Mouse (Mus musculus) embryonic fibroblast, embryonic 13.5 days (primary cell): ENCODE data around the gene Prkag2.

ENCODE experiments used
- CTCF ChIP-seq: IDR thresholded peaks from 2 replicates; pipeline ENCODE4 v1.5.1; 2011; ENCODE audit warnings: mild to moderate bottlenecking, control low read depth, low read length, moderate library complexity, borderline replicate concordance; ENCODE audit not compliant: insufficient read depth
- POLR2A ChIP-seq: IDR thresholded peaks from 2 replicates; pipeline ENCODE4 v1.6.1; 2011; ENCODE audit warnings: low read depth, mild to moderate bottlenecking, control low read depth, low read length, moderate library complexity

DNA sequence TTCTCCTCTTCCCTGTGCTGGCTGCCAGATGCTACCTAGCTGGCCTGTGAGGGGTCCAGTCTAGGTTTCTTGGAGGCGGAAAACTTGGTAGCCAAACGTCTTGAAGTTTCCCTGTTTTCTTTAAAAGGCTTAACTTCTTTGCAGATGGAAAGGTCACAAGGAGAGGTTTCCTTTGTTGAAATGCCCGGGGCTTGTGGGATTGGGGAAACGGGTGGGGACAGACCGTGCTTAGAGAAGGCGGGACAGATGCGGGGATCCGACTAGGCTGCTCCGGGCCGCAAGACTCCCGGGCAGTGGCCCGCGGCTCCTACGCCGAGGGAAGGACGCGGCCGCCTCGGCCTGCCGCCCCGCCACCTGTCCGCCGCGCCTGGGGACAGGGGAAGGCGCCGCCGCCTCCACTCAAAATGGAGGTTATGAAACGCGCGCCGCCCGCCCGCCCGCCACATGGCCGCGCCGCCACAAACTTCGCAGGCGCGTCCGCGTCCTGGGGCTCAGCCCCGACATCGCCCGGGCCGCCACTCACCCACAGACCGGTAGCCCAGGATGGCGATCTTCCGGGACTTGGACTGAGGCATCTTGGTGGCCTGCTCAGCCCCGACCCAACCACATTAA lies 258.7 kb downstream of the Prkag2 start:
- TF ChIP-seq CTCF = no peak
- TF ChIP-seq POLR2A = no peak
